Mouse (Mus musculus): ENCODE results near the gene Reps2.
A peak's percentile ranks its signal among the peaks of the same experiment; 100 is the strongest.

The Reps2 gene

GRCm38 (mm10) chrX:162590145-162590790, 53.2 kb downstream of the Reps2 start:
- no peak for DNase-seq (ENCODE audit: extremely low read depth, low read depth)

- DNase-seq (ENCODE audit: extremely low read depth, low read depth) = no peak
Measured at GRCm38 (mm10) chrX:162589173-162589805, 54.2 kb downstream of the Reps2 start.

GRCm38 (mm10) chrX:162584349-162584748, 59.1 kb downstream of the Reps2 start:
- DNase-seq (ENCODE audit: extremely low read depth, low read depth) = no peak

GRCm38 (mm10) chrX:162580521-162580920, 62.9 kb downstream of the Reps2 start:
- DNase-seq (ENCODE audit: extremely low read depth, low read depth) = no peak

DNA sequence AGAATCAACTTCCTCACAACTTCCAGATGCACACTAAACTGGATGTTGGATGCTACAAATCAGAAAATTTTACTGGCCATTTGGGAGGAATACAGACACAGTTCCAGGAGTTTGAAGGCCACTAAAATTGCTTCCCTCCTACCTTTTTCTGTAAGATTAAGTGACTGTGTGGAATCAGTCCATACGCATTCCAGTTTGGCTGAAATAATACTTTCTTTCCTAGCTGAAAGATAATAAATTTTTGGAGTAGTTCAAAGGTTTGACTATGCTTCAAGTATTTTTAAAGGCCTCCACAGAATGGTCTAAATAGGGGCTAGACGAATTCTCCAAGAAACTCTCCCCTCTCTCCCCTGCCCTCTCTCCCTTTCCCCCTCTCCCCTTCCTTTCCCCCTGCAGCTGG, 75.0 kb downstream of the Reps2 start:
- no peak for DNase-seq (ENCODE audit: extremely low read depth, low read depth)

- no peak for DNase-seq (ENCODE audit: extremely low read depth, low read depth)
Measured at GRCm38 (mm10) chrX:162565501-162565900, 77.9 kb downstream of the Reps2 start.

DNA sequence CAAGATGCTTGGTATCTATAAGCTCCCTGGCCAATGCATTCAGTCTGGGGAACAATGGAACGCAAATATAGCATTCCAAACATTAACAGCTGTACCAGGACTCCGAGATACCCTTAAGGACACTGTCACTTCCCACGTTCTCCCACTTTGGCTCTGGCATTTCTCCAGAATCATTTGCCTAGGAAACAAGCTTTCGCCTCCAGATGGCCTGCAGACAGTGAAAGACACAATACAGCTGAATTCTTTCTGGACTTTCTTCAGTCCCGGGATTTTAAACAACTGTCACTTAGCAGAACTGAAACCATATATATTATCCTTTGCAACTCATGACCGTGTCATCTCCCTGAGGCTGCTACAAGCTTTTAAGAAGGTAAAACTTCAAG, 87.0 kb downstream of the Reps2 start:
- DNase-seq (ENCODE audit: extremely low read depth, low read depth) = no peak

- DNase-seq (ENCODE audit: extremely low read depth, low read depth) = no peak
Measured at GRCm38 (mm10) chrX:162555729-162556458, 87.6 kb downstream of the Reps2 start.

DNA sequence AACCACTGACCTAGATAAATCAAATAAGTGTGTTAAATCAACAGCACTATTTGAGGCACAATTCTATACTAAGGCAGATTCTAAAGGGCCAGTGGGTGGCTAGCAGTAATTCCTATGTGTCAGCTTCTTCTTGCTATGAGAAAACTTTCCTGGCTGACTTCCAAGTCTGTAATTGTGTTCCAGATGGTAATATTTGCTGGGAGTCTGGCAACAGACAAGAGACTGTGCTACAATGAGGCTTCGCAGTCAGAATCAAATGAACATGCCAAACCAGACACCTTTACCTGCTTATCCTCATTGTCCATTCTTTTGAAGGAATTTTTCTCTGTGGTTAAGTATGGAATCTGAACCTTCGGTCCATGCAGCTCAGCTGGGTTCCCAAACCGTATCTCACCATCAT, 88.9 kb downstream of the Reps2 start:
- no peak for DNase-seq (ENCODE audit: extremely low read depth, low read depth)

DNA sequence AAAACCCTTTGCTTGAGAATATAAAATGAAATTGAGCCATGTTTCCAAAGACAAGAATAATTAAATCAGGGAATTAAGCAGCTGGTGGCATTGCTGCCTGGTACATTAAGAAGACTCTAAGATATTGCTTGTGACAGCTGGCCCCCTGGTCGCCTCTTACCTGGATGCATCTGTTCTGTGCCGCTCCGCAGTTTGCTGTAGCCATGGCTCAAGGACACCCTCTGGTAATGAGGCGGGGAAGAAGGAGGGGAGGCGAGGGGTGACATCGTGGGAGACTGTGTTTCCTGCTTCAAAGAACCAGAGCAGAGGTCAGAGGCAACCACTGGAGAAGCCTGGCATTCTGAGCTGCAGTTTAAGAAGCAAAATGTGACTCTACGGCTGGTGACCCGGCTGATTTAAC, 91.1 kb downstream of the Reps2 start:
- no peak for DNase-seq (ENCODE audit: extremely low read depth, low read depth)

GRCm38 (mm10) chrX:162545037-162545436, 98.4 kb downstream of the Reps2 start:
- DNase-seq (ENCODE audit: extremely low read depth, low read depth) = no peak

- no peak for DNase-seq (ENCODE audit: extremely low read depth, low read depth)
Measured at GRCm38 (mm10) chrX:162542576-162543227, 100.7 kb downstream of the Reps2 start.

- no peak for DNase-seq (ENCODE audit: extremely low read depth, low read depth)
Measured at GRCm38 (mm10) chrX:162541961-162542360, 101.5 kb downstream of the Reps2 start.

- peak; percentile 32 for DNase-seq (ENCODE audit: extremely low read depth, low read depth)
Measured at GRCm38 (mm10) chrX:162531016-162531415, 112.4 kb downstream of the Reps2 start.

DNA sequence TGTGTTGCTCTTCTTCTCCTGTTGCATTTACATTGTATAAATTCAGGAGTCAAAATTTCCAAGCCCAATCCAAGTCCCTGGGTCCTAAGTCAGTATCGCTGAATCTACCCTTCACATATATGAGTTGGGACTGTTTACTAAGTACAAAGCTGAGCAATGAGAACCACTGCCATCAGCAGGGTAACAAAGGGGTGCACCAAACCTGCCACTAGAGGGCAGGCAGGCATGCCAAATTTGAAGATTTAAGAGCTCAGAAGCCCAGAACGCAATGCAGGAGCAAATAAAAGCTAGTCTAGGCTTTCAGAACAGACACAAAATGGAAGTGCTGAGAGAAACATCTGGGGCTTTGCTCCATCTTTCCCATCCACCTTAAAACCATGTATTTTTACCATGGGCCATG, 116.2 kb downstream of the Reps2 start:
- DNase-seq (ENCODE audit: extremely low read depth, low read depth) = peak; percentile 43

GRCm38 (mm10) chrX:162521831-162522514, 121.5 kb downstream of the Reps2 start:
- DNase-seq (ENCODE audit: extremely low read depth, low read depth) = no peak

DNA sequence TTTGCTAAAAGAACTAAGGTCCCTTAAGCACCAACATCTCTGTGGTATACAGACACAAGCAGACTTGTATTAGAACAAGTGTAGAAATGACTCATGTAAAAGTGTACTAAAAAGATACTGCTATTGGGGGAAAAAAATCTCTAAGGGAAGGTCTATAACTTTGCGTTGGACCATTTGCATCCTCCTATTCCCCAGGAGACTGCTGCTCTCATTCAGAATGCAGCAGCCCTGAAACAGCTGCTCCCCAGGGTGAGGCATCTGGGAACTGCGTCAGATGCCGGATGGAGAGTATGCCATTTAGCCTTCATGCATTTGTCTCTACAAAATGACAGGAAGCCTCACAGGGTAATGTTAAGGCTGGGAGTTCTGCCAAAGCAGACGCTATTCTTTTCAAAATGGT, 122.3 kb downstream of the Reps2 start:
- no peak for DNase-seq (ENCODE audit: extremely low read depth, low read depth)

DNA sequence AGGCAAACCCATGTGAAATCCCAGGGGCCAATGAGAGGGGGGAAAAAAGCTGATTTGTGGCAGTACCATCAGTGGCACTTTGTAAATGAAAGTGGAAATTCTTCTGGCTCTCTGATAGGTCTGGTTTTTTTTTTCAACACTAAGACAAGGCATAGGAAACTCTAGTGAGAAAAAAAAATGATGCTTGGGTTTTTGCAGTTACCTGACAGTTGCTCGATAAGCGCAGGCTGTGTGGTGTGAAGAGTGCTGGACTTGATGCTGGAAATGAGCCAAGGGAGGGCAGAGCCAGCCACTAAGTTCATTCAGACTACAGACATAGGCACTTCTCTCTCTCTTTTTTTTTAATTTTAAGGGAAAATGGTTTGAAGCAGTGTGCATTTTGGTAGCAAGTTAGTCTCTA, 123.1 kb downstream of the Reps2 start:
- DNase-seq (ENCODE audit: extremely low read depth, low read depth) = peak; percentile 16

DNA sequence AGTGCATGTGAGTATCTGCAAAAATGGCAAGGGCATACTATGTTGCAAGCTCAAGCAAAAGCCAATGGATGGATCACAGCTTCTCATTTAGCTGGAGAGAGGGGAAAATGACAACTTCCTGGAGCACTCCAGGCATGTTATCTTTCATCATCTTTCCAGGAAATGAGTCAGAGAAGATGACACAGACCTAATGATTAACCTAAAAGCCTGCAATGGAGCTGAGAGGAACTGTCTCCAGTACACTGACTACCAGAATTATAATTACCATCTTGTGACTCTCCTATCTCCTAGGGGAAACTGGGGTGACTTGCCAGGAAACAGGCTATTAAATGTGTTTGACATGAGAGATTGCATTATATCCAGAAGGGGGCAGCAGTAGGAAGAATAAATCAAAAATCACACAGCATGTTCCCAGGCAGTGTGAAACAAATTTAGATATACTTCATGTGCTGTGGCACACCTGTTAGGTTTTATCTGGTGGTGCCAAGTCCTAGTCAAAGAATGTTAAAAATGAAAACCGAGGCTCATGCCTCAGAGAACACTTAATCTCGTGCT, 132.9 kb downstream of the Reps2 start:
- DNase-seq (ENCODE audit: extremely low read depth, low read depth) = peak; percentile 12

DNA sequence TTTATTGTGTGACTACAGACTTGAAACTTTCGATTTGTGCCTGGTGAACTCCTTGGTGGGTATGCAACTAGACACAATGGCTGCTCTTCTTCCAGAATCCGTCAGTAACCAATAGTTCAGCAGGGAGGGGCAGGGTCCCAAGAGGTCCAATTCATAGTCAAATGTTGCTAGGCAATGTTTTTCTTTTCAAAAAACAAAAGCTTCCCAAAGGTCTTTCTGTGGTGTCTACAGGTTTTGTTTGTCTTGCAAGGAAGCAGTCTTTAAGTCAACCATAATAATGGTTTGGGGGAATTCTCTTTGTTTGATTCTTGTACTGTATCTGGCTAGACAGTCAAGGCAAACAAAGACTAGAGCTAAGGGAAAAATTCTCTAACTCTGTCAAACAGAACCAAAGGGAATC, 138.3 kb downstream of the Reps2 start:
- no peak for DNase-seq (ENCODE audit: extremely low read depth, low read depth)

DNA sequence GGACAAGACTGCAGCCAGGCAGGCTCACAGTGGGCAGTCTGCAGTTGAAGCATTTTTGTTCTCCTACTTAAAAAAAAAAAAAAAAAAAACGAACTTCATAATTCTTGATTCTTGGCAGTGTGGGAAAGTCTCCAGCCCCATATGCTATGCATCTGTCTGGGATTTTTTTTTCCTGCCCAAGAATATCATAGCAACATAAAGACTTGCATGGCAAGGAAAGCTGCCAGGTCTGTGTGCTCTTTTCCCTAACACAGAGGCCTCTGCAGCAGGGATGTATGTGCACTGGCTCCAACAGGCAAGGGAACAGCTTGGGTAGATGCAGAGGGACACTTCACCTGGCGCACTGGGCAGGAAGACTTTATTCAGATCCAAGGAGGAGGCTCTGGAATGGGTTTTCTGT, 140.0 kb downstream of the Reps2 start:
- no peak for DNase-seq (ENCODE audit: extremely low read depth, low read depth)

Data from MEL-GATA-1-ER (cell line).